Mouse (Mus musculus) embryonic fibroblast, embryonic 13.5 days (primary cell): ENCODE results near the gene Lmnb2. TPM values are rescaled to one million over a fixed set of nuclear protein-coding genes. Genes with fewer than 3 reads are reported as not detected.
A peak's percentile ranks its signal among the peaks of the same experiment; 100 is the strongest.

Experiments used
- H3K27ac ChIP-seq: 2 replicates; pipeline ENCODE4 v1.5.1; 2012; ENCODE audit warnings: low read length, control low read depth, inconsistent platforms; ENCODE audit not compliant: insufficient read depth
- H3K4me1 ChIP-seq: 2 replicates; pipeline ENCODE4 v1.6.1; 2011; ENCODE audit warnings: low read length; ENCODE audit not compliant: control insufficient read depth, insufficient read depth
- H3K4me3 ChIP-seq: 2 replicates; pipeline ENCODE4 v1.5.1; 2011; ENCODE audit warnings: mild to moderate bottlenecking, control low read depth, low read length; ENCODE audit not compliant: insufficient read depth
- CTCF ChIP-seq: IDR thresholded peaks from 2 replicates; pipeline ENCODE4 v1.5.1; 2011; ENCODE audit warnings: mild to moderate bottlenecking, control low read depth, low read length, moderate library complexity, borderline replicate concordance; ENCODE audit not compliant: insufficient read depth
- POLR2A ChIP-seq: IDR thresholded peaks from 2 replicates; pipeline ENCODE4 v1.6.1; 2011; ENCODE audit warnings: low read depth, mild to moderate bottlenecking, control low read depth, low read length, moderate library complexity
- polyA plus RNA-seq: library from polyadenylated mRNA; stranded (reverse); fragments of >200 nt; gene quantifications from 2 replicates; pipeline ENCODE4 v1.2.4, GENCODE M21; 2011; ENCODE audit warnings: low read depth; ENCODE audit not compliant: missing spikeins, insufficient read length

Lmnb2 gene
- polyA plus RNA-seq, 1 experiment = 14.7 TPM

GRCm38 (mm10) chr10:80957791-80958190 is 39.7 kb upstream of the Lmnb2 start:
- TF ChIP-seq CTCF (no peak), POLR2A (no peak)
- H3K4me1 ChIP-seq = peaks cover 9% of the 10 kb centered on the region
- no peak overlapping the region for H3K4me3 ChIP-seq
- no peak overlapping the region for H3K27ac ChIP-seq

GRCm38 (mm10) chr10:80956901-80957300 is 38.9 kb upstream of the Lmnb2 start:
- H3K4me3 ChIP-seq = no peak overlapping the region
- no peak overlapping the region for H3K27ac ChIP-seq
- H3K4me1 ChIP-seq = peaks cover 4% of the 10 kb centered on the region
- no peak for TF ChIP-seq CTCF
- TF ChIP-seq POLR2A = no peak

- TF ChIP-seq POLR2A (no peak), CTCF (no peak)
- Histone ChIP-seq H3K4me1 (peaks cover 4% of the 10 kb centered on the region), H3K4me3 (no peak overlapping the region), H3K27ac (no peak overlapping the region; the same call in 1 of the 2 replicates)
These were observed 38.3 kb upstream of the Lmnb2 start for GRCm38 (mm10) chr10:80956385-80956784.

- Histone ChIP-seq H3K4me1 (peaks cover 4% of the 10 kb centered on the region), H3K4me3 (no peak overlapping the region), H3K27ac (peak overlapping the region; percentile 83)
- peak; percentile 37; the same call in 1 of the 2 replicates for TF ChIP-seq CTCF
- 0 out of 2 replicates have a peak, but pooled peaks have one; percentile 35 for TF ChIP-seq POLR2A
These were observed 37.5 kb upstream of the Lmnb2 start for GRCm38 (mm10) chr10:80955536-80955935.

- H3K4me1 ChIP-seq = peaks cover 4% of the 10 kb centered on the region
- no peak for TF ChIP-seq CTCF
- TF ChIP-seq POLR2A = no peak
- H3K4me3 ChIP-seq = no peak overlapping the region
- peak overlapping the region; percentile 83 for H3K27ac ChIP-seq
These were observed 36.8 kb upstream of the Lmnb2 start for GRCm38 (mm10) chr10:80954843-80955242.

- H3K4me1 ChIP-seq = peaks cover 4% of the 10 kb centered on the region
- TF ChIP-seq CTCF (no peak), POLR2A (no peak)
- peak overlapping the region; percentile 83 for H3K27ac ChIP-seq
- H3K4me3 ChIP-seq = no peak overlapping the region
These were observed 36.4 kb upstream of the Lmnb2 start for GRCm38 (mm10) chr10:80954415-80954814.

GRCm38 (mm10) chr10:80952449-80952848 is 34.4 kb upstream of the Lmnb2 start:
- H3K4me3 ChIP-seq = no peak overlapping the region

GRCm38 (mm10) chr10:80951761-80952390 is 33.8 kb upstream of the Lmnb2 start:
- H3K27ac ChIP-seq = no peak overlapping the region
- TF ChIP-seq CTCF = no peak
- no peak for TF ChIP-seq POLR2A
- peaks cover 12% of the 10 kb centered on the region for H3K4me1 ChIP-seq

More at GRCm38 (mm10) chr10:80952449-80952848, 34.4 kb upstream of the Lmnb2 start:
- Histone ChIP-seq H3K4me1 (peaks cover 9% of the 10 kb centered on the region), H3K27ac (no peak overlapping the region)
- TF ChIP-seq POLR2A (no peak), CTCF (no peak)

GRCm38 (mm10) chr10:80950314-80950713 is 32.3 kb upstream of the Lmnb2 start:
- Histone ChIP-seq H3K27ac (no peak overlapping the region), H3K4me3 (no peak overlapping the region), H3K4me1 (peaks cover 12% of the 10 kb centered on the region)
- TF ChIP-seq CTCF (no peak), POLR2A (no peak)

More at GRCm38 (mm10) chr10:80951761-80952390, 33.8 kb upstream of the Lmnb2 start:
- H3K4me3 ChIP-seq = no peak overlapping the region

- Histone ChIP-seq H3K4me1 (peaks cover 8% of the 10 kb centered on the region), H3K4me3 (no peak overlapping the region), H3K27ac (no peak overlapping the region)
- TF ChIP-seq POLR2A (no peak), CTCF (no peak)
These were observed 31.0 kb upstream of the Lmnb2 start for GRCm38 (mm10) chr10:80949081-80949480.
